In genomic region chr2:114011838-114012237, GRCm38 (mm10) we compare ENCODE assay signal across 8 mouse cellular contexts. TPM values are rescaled to one million over a fixed set of nuclear protein-coding genes. Genes with fewer than 3 reads are reported as not detected.
A peak's percentile ranks its signal among the peaks of the same experiment; 100 is the strongest.
DNase-seq lines count a peak whose midpoint lies in the region; ATAC-seq and TF ChIP-seq lines count a peak whose summit lies in the region.

No protein-coding gene starts in this region.

- no peak for TF ChIP-seq EP300 in liver, postnatal 0 days (IDR thresholded peaks at IDR 0.05; ENCODE audit: low read depth)

- H3K9ac ChIP-seq in liver, postnatal 0 days (replicated peaks): no peak overlapping the region

- WGBS in liver, postnatal 0 days (ENCODE audit: insufficient replicate concordance): 51% methylated on average over 4 of the region's 4 CpGs

- peaks cover 37% of the 10 kb centered on the region for H3K27me3 ChIP-seq in liver, postnatal 0 days (ENCODE audit: insufficient read depth, low read length)

- no peak overlapping the region for H3K4me3 ChIP-seq in liver, postnatal 0 days (ENCODE audit: low read depth, low read length)

- no peak for TF ChIP-seq CTCF in liver, postnatal 0 days (IDR thresholded peaks at IDR 0.05; ENCODE audit: low read depth)

- H3K36me3 ChIP-seq in liver, postnatal 0 days (replicated peaks; ENCODE audit: insufficient read depth, low read length): no peaks in the 10 kb centered on the region

- ATAC-seq in liver, postnatal 0 days: no peak

- H3K9me3 ChIP-seq in liver, postnatal 0 days (ENCODE audit: low read length): no peaks in the 10 kb centered on the region

- peak; percentile 3 for DNase-seq in heart, adult 8-10 months (ENCODE audit: low spot score)
- DNase-seq in heart, adult 11 months: no peak
- DNase-seq in R1 (ENCODE audit: low read depth, low spot score): peak; percentile 65
- peak; percentile 83 for DNase-seq in forelimb bud, embryonic 11.5 days (ENCODE audit: low read depth, low spot score)
- peak; percentile 27 for DNase-seq in liver, postnatal 0 days
- DNase-seq in retina, embryonic 14.5 days (ENCODE audit: low spot score): peak; percentile 76
- no peak for DNase-seq in right cerebral cortex, postnatal 36 days (ENCODE audit: low spot score in 2 of 2)
- no peak for DNase-seq in frontal cortex, postnatal 10 days (ENCODE audit: low spot score in 2 of 2)

- H3K4me2 ChIP-seq in liver, postnatal 0 days (ENCODE audit: low read depth, low read length): no peak overlapping the region

- H3K4me1 ChIP-seq in liver, postnatal 0 days (ENCODE audit: insufficient read depth): peaks cover 3% of the 10 kb centered on the region; the same call in 1 of the 2 replicates

- H3K27ac ChIP-seq in liver, postnatal 0 days (ENCODE audit: low read depth): no peak overlapping the region

RNA-seq across cellular contexts. Expression of gene Gjd2, which starts 1.6 kb away (rescaled TPM):
- not detected for total RNA-seq in heart, adult 8-10 months (2022)
- not detected in 2 replicates for polyA plus RNA-seq in liver, postnatal 0 days (2015; fragmentation: Nextera tagmentation; extraction: Ambion mirVana)

RNA-seq across cellular contexts. Expression of gene Actc1, which starts 41.5 kb away (rescaled TPM):
- over 10,000 TPM in 3 of 4 experiments, 1,000 to 10,000 TPM in 1; 8,568 to 14,785 (median 13,606) TPM for total RNA-seq in heart, adult 8-10 months (2022)
- polyA plus RNA-seq in liver, postnatal 0 days (2015; fragmentation: Nextera tagmentation; extraction: Ambion mirVana): 1.1 and 12.1 TPM in 2 replicates

Comparison
In these comparisons a context has a peak if more than half of its experiments do, and no peak if none do; other contexts are left out.
1. DNase-seq: peak in heart, adult 8-10 months (single experiment), R1 (single experiment), forelimb bud, embryonic 11.5 days (single experiment), liver, postnatal 0 days (single experiment) and retina, embryonic 14.5 days (single experiment); none in heart, adult 11 months (single experiment), right cerebral cortex, postnatal 36 days (0 of 2) and frontal cortex, postnatal 10 days (0 of 2).